Mouse (Mus musculus) small intestine, adult 2 months (tissue): Measurements from ENCODE around the gene Cnih3.

Experiments
- CTCF ChIP-seq: fragments of 200-500 bp; IDR thresholded peaks from 2 replicates; pipeline ENCODE4 v1.5.1; 2012; ENCODE audit warnings: low read depth, mild to moderate bottlenecking, control low read depth, inconsistent platforms, low read length, moderate library complexity, mixed read lengths; ENCODE audit not compliant: insufficient replicate concordance, insufficient read length; ENCODE audit errors: extremely low read depth
- POLR2A ChIP-seq: fragments of 200-500 bp; IDR thresholded peaks from 2 replicates; pipeline ENCODE4 v1.6.1; 2012; ENCODE audit warnings: low read depth, mild to moderate bottlenecking, control low read depth, inconsistent platforms, low read length, moderate library complexity

GRCm38 (mm10) chr1:181505367-181505766 lies 152.9 kb downstream of the Cnih3 start:
- no peak for TF ChIP-seq POLR2A
- no peak for TF ChIP-seq CTCF
